Mouse (Mus musculus): Measurements from ENCODE around the gene Dusp27. TPM values are rescaled to one million over a fixed set of nuclear protein-coding genes. Genes with fewer than 3 reads are reported as not detected.
A peak's percentile ranks its signal among the peaks of the same experiment; 100 is the strongest.
"Not testable (repeated sequence)": the region's sequence is repeated elsewhere in the genome, so short reads cannot be mapped to it uniquely, and the experiment has no call there.

Dusp27 gene
- total RNA-seq, 2 experiments from 2014 or later, result 120 to 123 TPM

DNA sequence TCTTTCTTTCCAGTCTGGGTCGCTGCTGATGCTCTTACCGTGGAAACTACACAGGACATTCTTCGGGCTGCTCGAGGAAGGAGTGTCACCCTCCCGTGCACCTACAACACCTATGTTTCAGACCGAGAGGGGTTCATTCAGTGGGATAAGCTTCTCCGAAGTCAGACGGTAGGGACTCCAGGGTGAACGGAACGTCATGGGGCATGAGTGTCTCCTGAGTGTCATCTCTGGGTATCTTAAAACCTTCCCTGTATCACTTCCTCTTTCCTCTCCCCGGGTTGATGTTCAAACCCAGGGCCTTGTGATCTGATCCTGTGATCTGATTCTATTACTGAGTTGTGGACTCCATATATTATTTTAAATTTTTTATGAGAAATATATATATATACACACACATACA lies 18.9 kb upstream of the Dusp27 start:
- DNase-seq, result no peak

- DNase-seq, result no peak
Measured at GRCm38 (mm10) chr1:166142369-166142768, 14.6 kb upstream of the Dusp27 start.

- DNase-seq, result not testable (repeated sequence)
Measured at GRCm38 (mm10) chr1:166141868-166142267, 14.1 kb upstream of the Dusp27 start.

- DNase-seq, result no peak
Measured at GRCm38 (mm10) chr1:166139620-166140184, 12.0 kb upstream of the Dusp27 start.

DNA sequence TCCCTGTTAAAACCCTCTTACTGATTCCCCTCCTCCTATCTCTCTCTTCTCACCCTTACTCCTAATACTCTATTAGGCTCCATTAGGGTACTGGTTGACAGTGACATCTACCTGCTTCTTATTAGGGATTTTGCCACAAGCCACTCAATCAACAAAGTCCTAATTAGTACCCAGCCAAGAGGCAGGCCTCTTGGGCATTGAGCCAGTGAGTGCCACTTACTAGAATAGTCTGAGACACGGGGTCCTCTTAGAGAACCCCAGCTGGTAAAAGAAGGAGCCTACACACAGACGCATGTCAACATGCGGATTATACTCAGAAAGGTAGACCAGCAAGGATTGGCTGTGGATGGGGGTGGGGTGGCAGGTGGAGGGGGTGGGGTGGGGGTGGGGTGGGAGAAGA lies 11.4 kb upstream of the Dusp27 start:
- DNase-seq, result no peak

GRCm38 (mm10) chr1:166138136-166138535 lies 10.4 kb upstream of the Dusp27 start:
- no peak for DNase-seq

DNA sequence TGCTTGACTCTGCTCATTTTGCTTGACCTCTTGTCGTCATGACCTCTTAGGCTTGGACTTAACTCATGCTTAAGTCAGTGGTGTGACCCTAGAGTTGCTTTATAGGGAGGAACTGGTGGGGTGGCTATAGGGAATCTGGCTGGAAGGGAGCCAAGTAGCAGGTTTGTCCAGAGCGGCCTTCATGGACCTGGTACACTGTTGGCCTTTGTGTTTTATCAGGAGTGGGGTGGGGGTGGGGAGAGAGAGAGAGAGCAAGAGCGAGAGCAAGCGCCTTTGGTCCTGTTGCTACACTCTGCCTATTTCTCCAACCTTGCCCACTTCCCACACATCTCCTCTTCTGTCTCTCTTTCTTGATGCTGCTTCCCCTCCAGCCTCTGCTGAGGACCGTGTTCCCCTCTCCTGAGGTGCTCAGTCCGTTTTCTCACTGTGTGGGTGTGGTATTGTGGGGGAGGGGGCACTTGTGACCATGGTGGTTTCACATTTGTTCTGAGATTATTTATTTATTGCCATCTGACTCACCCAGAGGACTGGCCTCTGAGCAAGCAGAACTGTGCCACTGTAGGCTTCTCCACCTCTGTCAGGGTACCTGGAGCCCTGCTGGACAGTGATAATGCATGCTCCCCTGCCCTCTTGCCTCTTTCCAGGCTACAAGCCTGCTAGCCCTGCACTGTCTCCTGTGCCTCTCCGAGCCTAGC lies 9.7 kb upstream of the Dusp27 start:
- DNase-seq, result no peak

- no peak for DNase-seq
Measured at GRCm38 (mm10) chr1:166135091-166135740, 7.5 kb upstream of the Dusp27 start.

DNA sequence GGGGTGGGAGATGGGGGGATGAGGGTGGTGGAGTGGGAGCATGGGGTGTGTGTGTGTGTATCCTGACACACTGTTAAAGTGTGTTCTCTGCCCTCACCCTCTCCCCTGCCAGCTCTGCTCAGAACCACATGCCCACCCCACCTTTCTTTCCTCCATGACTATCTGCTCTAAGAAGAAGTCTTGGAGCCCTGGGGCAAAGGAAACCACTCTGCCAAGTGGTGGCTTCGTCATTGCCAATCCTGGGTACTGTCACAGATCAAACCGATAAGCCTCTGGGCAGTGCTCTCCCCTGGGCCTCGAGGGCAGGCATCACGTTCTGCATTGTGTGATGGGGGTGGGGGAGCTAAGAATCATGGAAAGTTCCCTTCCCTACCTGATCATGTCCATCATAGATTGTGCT lies 4.6 kb upstream of the Dusp27 start:
- no peak for DNase-seq

- no peak for DNase-seq
Measured at GRCm38 (mm10) chr1:166130224-166130860, 2.6 kb upstream of the Dusp27 start, which contains the start of gene Gpa33. Gpa33 (plus strand) TSS chr1:166130238.

DNA sequence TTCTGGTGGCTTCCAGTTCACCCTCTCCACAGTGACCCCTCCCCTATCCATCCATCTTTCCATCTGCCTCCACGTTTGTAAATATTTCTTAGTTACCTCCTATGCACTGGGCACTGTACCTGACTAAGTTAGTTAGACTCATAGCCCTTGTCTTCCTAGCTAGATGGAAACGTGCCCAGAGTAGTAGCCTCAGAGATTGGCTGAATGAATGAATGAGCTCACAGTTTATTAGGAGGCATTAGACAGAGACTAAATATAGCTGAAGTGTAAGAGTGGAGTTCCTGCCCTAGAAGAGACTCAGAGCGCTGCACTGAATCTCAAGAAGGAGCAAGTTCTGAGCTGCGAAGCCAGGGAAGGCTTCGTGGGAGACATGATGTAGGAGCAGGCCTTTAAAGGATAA lies 829 bp upstream of the Dusp27 start:
- DNase-seq, result no peak

DNA sequence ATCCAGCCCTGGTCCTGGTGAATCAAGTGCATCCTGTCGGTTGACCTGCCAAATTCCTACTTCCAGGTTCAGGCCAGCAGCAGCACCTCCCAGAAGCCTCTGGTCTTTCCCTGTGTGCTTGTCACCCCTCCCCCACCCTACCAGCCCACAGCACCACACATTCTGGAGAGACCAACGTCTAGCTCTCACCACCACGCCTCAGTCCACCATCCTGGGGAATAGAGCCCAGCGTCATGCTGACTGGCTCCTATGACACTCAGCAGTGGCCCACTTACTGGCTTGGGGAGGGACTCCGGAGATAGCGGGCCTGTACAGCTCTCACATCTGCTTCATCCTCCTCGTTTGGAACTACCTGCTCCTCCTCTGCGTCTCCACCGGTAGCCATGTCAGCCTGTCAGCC lies 927 bp downstream of the Dusp27 start:
- DNase-seq, result peak; percentile 15

DNA sequence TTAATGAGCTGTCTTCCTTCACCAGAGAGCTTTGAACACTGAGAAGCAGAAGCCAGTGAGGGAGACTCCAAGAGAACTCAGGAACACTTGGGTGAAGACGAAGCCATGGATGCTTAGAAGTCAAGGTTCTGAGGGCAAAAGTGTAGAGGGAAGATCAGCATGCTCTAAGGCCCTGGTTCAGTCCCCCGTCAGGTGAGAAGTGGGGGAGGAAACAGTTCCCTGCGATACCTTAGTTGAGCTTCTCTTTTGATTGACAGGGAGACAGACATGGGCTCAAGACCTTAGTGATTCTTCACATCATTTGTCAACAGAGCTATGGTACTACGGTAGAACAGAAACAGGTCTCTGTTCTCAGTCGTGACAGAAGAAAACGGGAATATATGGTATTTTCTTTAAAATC lies 1.4 kb downstream of the Dusp27 start:
- no peak for DNase-seq

DNA sequence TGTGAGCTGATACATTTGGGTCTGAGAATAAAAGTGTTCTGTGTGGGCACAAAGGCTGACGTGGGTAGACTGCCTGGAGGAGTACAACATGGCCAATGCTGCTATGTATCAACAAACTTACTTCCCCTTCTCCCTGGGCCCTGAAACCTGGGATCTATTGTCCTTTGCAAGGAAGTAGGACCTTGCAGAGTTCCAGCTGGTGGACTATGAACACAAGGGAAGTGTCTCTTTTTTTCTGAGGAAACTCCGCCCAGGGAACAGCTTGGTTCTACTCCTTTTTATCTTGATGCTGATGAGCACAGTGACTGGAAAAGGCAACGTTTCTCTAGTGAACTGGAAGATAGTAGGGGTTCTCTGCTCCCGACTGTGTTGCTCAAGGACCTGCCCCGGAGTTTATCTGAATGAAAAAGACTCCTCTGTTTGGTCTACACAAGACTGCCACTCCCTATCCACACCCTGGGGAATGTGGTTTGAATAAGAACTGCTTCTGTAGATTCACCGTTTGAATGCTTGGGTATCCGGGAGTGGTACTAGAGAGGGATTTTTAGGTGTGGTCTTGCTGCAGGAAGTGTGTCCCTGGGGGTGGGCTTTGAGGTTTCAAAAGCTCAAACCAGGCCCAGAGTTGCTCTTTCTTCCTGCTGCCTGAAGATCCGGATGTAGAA lies 2.7 kb downstream of the Dusp27 start:
- DNase-seq, result no peak

- no peak for DNase-seq
Measured at GRCm38 (mm10) chr1:166123751-166124150, 4.0 kb downstream of the Dusp27 start.

DNA sequence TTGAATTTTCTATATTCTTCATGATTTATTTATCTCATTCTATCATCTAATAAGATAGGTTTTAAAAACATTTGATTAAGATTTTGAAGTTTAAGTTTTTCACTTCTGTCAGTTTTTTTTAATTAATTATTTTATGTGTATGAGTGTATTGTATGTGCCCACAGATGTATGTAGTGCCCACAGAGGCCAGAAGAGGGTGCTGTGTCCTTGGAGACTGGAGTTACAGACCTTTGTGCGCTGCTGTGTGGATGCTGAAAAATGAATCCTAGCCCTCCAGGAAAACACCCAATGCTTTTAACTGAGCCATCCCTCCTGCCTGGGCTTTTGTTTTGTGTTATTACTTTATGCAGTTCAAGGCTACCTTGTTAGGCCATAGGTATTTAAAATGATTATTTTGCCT lies 4.7 kb downstream of the Dusp27 start:
- no peak for DNase-seq

DNA sequence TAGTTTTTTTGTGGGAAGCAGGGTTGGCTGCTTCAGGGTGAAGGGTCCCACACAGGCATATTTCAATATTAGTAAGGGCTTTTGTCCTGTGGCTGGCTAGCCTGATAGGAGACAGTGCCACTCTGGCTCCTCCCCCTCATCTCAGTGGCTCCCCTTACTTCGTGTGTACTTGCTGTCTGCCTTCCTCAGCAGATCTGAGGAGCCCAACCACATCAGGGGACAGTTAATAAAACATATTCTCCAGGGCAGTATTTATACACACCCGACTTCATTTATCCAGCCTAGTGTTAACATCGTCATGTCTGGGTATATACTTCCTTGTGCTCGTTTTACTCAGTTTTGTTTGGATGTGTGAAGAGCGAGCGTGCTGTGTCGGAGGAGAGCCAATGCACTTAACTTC lies 5.6 kb downstream of the Dusp27 start:
- no peak for DNase-seq

GRCm38 (mm10) chr1:166117866-166118639 lies 9.7 kb downstream of the Dusp27 start:
- DNase-seq, result no peak

- no peak for DNase-seq
Measured at GRCm38 (mm10) chr1:166115719-166116118, 12.0 kb downstream of the Dusp27 start.

GRCm38 (mm10) chr1:166114986-166115385 lies 12.7 kb downstream of the Dusp27 start:
- no peak for DNase-seq

DNA sequence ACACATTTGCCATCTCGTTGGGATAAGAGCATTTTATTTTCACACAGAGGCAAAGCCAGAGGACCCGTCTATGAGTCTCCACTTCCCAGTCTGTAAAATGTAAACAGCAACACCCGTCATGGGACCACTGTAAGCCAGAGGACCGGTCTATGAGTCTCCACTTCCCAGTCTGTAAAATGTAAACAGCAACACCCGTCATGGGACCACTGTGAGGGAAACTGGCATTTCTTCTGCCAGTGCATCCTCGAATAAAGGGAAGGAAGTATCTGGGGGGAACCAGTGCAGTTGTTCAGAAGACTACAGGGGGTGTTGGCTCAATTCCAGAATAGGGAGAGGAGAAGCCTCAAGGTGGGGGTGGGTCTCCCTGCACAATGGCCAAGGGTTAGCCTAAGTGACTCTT lies 22.3 kb downstream of the Dusp27 start:
- DNase-seq, result no peak

- no peak for DNase-seq
Measured at GRCm38 (mm10) chr1:166104858-166105257, 22.9 kb downstream of the Dusp27 start.

Measured in gastrocnemius, postnatal 10 days (tissue).